In genomic region chr13:94858016-94858575, GRCm38 (mm10) we compare ENCODE assay signal across 27 mouse cellular contexts. TPM values are rescaled to one million over a fixed set of nuclear protein-coding genes. Genes with fewer than 3 reads are reported as not detected.
"Had no signal": no experiment of that assay in that cellular context is flagged by ENCODE, and none has a peak within 500 bp of the region (broad histone marks: within the 10 kb centered on the region; RNA-seq: fewer than 3 reads in every experiment).

No protein-coding gene starts in this region.

- H3K9me3 ChIP-seq: liver, embryonic 13.5 days; midbrain, embryonic 12.5 days; midbrain, embryonic 15.5 days; neural tube, embryonic 12.5 days; neural tube, embryonic 15.5 days had no signal

- H3K4me1 ChIP-seq: liver, embryonic 13.5 days; midbrain, embryonic 12.5 days; midbrain, embryonic 15.5 days; neural tube, embryonic 12.5 days had no signal

- DNase-seq: kidney, postnatal 25 days; layer of hippocampus, adult 9-11 months; liver, embryonic 13.5 days; lung, adult 2 months; lung, postnatal 14 days; right cerebral cortex, postnatal 14 days; right cerebral cortex, postnatal 4 days; thymus, adult 2 months; thymus, postnatal 14 days; thymus, postnatal 4 days had no signal

- H3K4me2 ChIP-seq: liver, embryonic 13.5 days; midbrain, embryonic 12.5 days; midbrain, embryonic 15.5 days; neural tube, embryonic 12.5 days; neural tube, embryonic 15.5 days had no signal

- ATAC-seq: midbrain, embryonic 15.5 days had no signal

- H3K36me3 ChIP-seq: liver, embryonic 13.5 days; midbrain, embryonic 12.5 days; midbrain, embryonic 15.5 days; neural tube, embryonic 12.5 days; neural tube, embryonic 15.5 days had no signal

- H3K27ac ChIP-seq: kidney, postnatal 0 days; layer of hippocampus, adult 2 months; liver, embryonic 13.5 days; macrophage; midbrain, embryonic 12.5 days; midbrain, embryonic 15.5 days; neural tube, embryonic 12.5 days; neural tube, embryonic 15.5 days; stomach, postnatal 0 days had no signal

- H3K4me3 ChIP-seq: layer of hippocampus, adult 2 months; liver, embryonic 13.5 days; midbrain, embryonic 12.5 days; midbrain, embryonic 15.5 days; neural tube, embryonic 12.5 days; neural tube, embryonic 15.5 days had no signal

- H3K9ac ChIP-seq: liver, embryonic 13.5 days; midbrain, embryonic 12.5 days; midbrain, embryonic 15.5 days; neural tube, embryonic 12.5 days; neural tube, embryonic 15.5 days had no signal

RNA-seq across cellular contexts. Expression of gene Otp, which starts 17.3 kb away (rescaled TPM):
- total RNA-seq: layer of hippocampus, adult 2 months; layer of hippocampus, postnatal 25 days; liver, adult 2 months; megakaryocyte, adult 5-6 weeks had no signal
- polyA plus RNA-seq: kidney, embryonic 14.5 days; kidney, postnatal 0 days; large intestine, adult 2 months; limb, embryonic 11.5 days; liver, adult 2 months; liver, embryonic 13.5 days; liver, embryonic 16.5 days; lung, adult 2 months; lung, embryonic 16.5 days; macrophage; stomach, embryonic 14.5 days; stomach, postnatal 0 days; thymus, adult 2 months had no signal
